Mouse (Mus musculus): ENCODE measurements around the gene Gm5617. TPM values are rescaled to one million over a fixed set of nuclear protein-coding genes. Genes with fewer than 3 reads are reported as not detected.

Gm5617 gene
- polyA plus RNA-seq, 1 experiment from 2014 or later: 31.2 TPM

- no peak for ATAC-seq (ENCODE audit: insufficient number of reproducible peaks, low FRiP score, low TSS enrichment, low read depth)
- H3K27me3 ChIP-seq: no peaks in the 10 kb centered on the region
- H3K9ac ChIP-seq: no peak overlapping the region
- no peaks in the 10 kb centered on the region for H3K9me3 ChIP-seq
- H3K36me3 ChIP-seq: peaks cover 66% of the 10 kb centered on the region
- WGBS: 93% methylated on average over 12 of the region's 12 CpGs
- H3K4me1 ChIP-seq: no peaks in the 10 kb centered on the region
- H3K4me3 ChIP-seq: no peak overlapping the region
- H3K27ac ChIP-seq: no peak overlapping the region
- no peak overlapping the region for H3K4me2 ChIP-seq
Observed at GRCm38 (mm10) chr9:48473131-48473530, 22.1 kb upstream of the Gm5617 start.

- Histone ChIP-seq H3K4me3 (no peak overlapping the region), H3K4me2 (no peak overlapping the region), H3K27ac (no peak overlapping the region), H3K36me3 (peaks cover 59% of the 10 kb centered on the region), H3K27me3 (no peaks in the 10 kb centered on the region), H3K9ac (no peak overlapping the region), H3K4me1 (peaks cover 1% of the 10 kb centered on the region), H3K9me3 (no peaks in the 10 kb centered on the region)
- WGBS: 94% methylated on average over 9 of the region's 9 CpGs
- ATAC-seq (ENCODE audit: insufficient number of reproducible peaks, low FRiP score, low TSS enrichment, low read depth): no peak
Observed at GRCm38 (mm10) chr9:48474367-48474766, 20.9 kb upstream of the Gm5617 start.

- Histone ChIP-seq H3K27ac (no peak overlapping the region), H3K36me3 (peaks cover 43% of the 10 kb centered on the region), H3K4me2 (no peak overlapping the region), H3K27me3 (no peaks in the 10 kb centered on the region), H3K4me3 (no peak overlapping the region), H3K9ac (no peak overlapping the region), H3K9me3 (no peaks in the 10 kb centered on the region), H3K4me1 (peaks cover 12% of the 10 kb centered on the region)
- ATAC-seq (ENCODE audit: insufficient number of reproducible peaks, low FRiP score, low TSS enrichment, low read depth): no peak
- 88% methylated on average over 10 of the region's 10 CpGs for WGBS
Observed at GRCm38 (mm10) chr9:48476236-48477165, 18.7 kb upstream of the Gm5617 start.

- Histone ChIP-seq H3K27ac (no peak overlapping the region), H3K4me1 (peaks cover 15% of the 10 kb centered on the region), H3K4me2 (no peak overlapping the region), H3K36me3 (peaks cover 27% of the 10 kb centered on the region), H3K9me3 (no peaks in the 10 kb centered on the region), H3K27me3 (no peaks in the 10 kb centered on the region), H3K4me3 (no peak overlapping the region), H3K9ac (no peak overlapping the region)
- ATAC-seq (ENCODE audit: insufficient number of reproducible peaks, low FRiP score, low TSS enrichment, low read depth): no peak
- WGBS: 93% methylated on average over 4 of the region's 4 CpGs
Observed at GRCm38 (mm10) chr9:48478808-48479207, 16.4 kb upstream of the Gm5617 start.

- peak overlapping the region; percentile 57; the same call in 1 of the 2 replicates for H3K27ac ChIP-seq
- 5% methylated on average over 24 of the region's 25 CpGs for WGBS
- peak overlapping the region; percentile 73 for H3K4me2 ChIP-seq
- peaks cover 15% of the 10 kb centered on the region for H3K4me1 ChIP-seq
- peak overlapping the region; percentile 84 for H3K9ac ChIP-seq
- H3K4me3 ChIP-seq: peak overlapping the region; percentile 92
- peak; percentile 7; the same call in 1 of the 2 replicates for ATAC-seq (ENCODE audit: insufficient number of reproducible peaks, low FRiP score, low TSS enrichment, low read depth)
- H3K27me3 ChIP-seq: no peaks in the 10 kb centered on the region
- peaks cover 18% of the 10 kb centered on the region for H3K36me3 ChIP-seq
- no peaks in the 10 kb centered on the region for H3K9me3 ChIP-seq
Observed at GRCm38 (mm10) chr9:48479838-48480410, 15.3 kb upstream of the Gm5617 start.

GRCm38 (mm10) chr9:48480411-48481213 is 14.6 kb upstream of the Gm5617 start, which contains the start of gene Rexo2:
Gene Rexo2 (minus strand): TSS chr9:48480623.
- Histone ChIP-seq H3K9ac (peak within 1 kb of the TSS; percentile 84), H3K4me1 (peaks cover 15% of the 10 kb centered on the region), H3K4me2 (peak within 1 kb of the TSS; percentile 73), H3K36me3 (peaks cover 16% of the 10 kb centered on the region), H3K9me3 (no peaks in the 10 kb centered on the region), H3K27me3 (no peaks in the 10 kb centered on the region), H3K4me3 (peak within 1 kb of the TSS; percentile 92), H3K27ac (peak within 1 kb of the TSS; percentile 57; the same call in 1 of the 2 replicates)
- WGBS: under 1% methylated on average over 49 of the region's 49 CpGs
- ATAC-seq (ENCODE audit: insufficient number of reproducible peaks, low FRiP score, low TSS enrichment, low read depth): peak; percentile 97

- Histone ChIP-seq H3K4me1 (peaks cover 15% of the 10 kb centered on the region), H3K27ac (no peak overlapping the region), H3K27me3 (no peaks in the 10 kb centered on the region), H3K36me3 (peaks cover 14% of the 10 kb centered on the region), H3K9me3 (no peaks in the 10 kb centered on the region), H3K4me2 (peak overlapping the region; percentile 73), H3K4me3 (peak overlapping the region; percentile 92), H3K9ac (no peak overlapping the region)
- 19% methylated on average over 20 of the region's 20 CpGs for WGBS
- no peak for ATAC-seq (ENCODE audit: insufficient number of reproducible peaks, low FRiP score, low TSS enrichment, low read depth)
Observed at GRCm38 (mm10) chr9:48481214-48482134, 13.8 kb upstream of the Gm5617 start.

- H3K27me3 ChIP-seq: 0 out of 2 replicates have a peak, but pooled peaks cover 3% of the 10 kb centered on the region
- peak overlapping the region; percentile 93 for H3K27ac ChIP-seq
- ATAC-seq (ENCODE audit: insufficient number of reproducible peaks, low FRiP score, low TSS enrichment, low read depth): peak; percentile 53; the same call in 1 of the 2 replicates
- H3K4me3 ChIP-seq: peak overlapping the region; percentile 92
- H3K4me2 ChIP-seq: peak overlapping the region; percentile 72
- H3K9me3 ChIP-seq: no peaks in the 10 kb centered on the region
- peaks cover 10% of the 10 kb centered on the region for H3K4me1 ChIP-seq
- WGBS: 2% methylated on average over 34 of the region's 34 CpGs
- peaks cover 26% of the 10 kb centered on the region for H3K36me3 ChIP-seq
- peak overlapping the region; percentile 66 for H3K9ac ChIP-seq
Observed at GRCm38 (mm10) chr9:48495548-48495932, 298 bp downstream of the Gm5617 start.

GRCm38 (mm10) chr9:48501192-48501591 is 6.0 kb downstream of the Gm5617 start:
- no peaks in the 10 kb centered on the region for H3K9me3 ChIP-seq
- no peak overlapping the region for H3K9ac ChIP-seq
- 0 out of 2 replicates have a peak, but pooled peaks cover 3% of the 10 kb centered on the region for H3K27me3 ChIP-seq
- H3K4me2 ChIP-seq: no peak overlapping the region
- 85% methylated on average over 7 of the region's 7 CpGs for WGBS
- ATAC-seq (ENCODE audit: insufficient number of reproducible peaks, low FRiP score, low TSS enrichment, low read depth): no peak
- H3K4me1 ChIP-seq: peaks cover under 1% of the 10 kb centered on the region; the same call in 1 of the 2 replicates
- no peak overlapping the region for H3K4me3 ChIP-seq
- no peak overlapping the region for H3K27ac ChIP-seq
- H3K36me3 ChIP-seq: no peaks in the 10 kb centered on the region

GRCm38 (mm10) chr9:48503001-48503400 is 7.8 kb downstream of the Gm5617 start:
- no peaks in the 10 kb centered on the region for H3K9me3 ChIP-seq
- H3K27me3 ChIP-seq: no peaks in the 10 kb centered on the region
- WGBS: 53% methylated on average over 2 of the region's 2 CpGs
- H3K9ac ChIP-seq: no peak overlapping the region
- H3K4me2 ChIP-seq: no peak overlapping the region
- H3K4me1 ChIP-seq: no peaks in the 10 kb centered on the region
- no peak for ATAC-seq (ENCODE audit: insufficient number of reproducible peaks, low FRiP score, low TSS enrichment, low read depth)
- no peaks in the 10 kb centered on the region for H3K36me3 ChIP-seq
- H3K27ac ChIP-seq: no peak overlapping the region
- H3K4me3 ChIP-seq: no peak overlapping the region

Data from limb, embryonic 15.5 days (tissue).